Mouse (Mus musculus): ENCODE results near the gene Sco1.

Gene Sco1

DNA sequence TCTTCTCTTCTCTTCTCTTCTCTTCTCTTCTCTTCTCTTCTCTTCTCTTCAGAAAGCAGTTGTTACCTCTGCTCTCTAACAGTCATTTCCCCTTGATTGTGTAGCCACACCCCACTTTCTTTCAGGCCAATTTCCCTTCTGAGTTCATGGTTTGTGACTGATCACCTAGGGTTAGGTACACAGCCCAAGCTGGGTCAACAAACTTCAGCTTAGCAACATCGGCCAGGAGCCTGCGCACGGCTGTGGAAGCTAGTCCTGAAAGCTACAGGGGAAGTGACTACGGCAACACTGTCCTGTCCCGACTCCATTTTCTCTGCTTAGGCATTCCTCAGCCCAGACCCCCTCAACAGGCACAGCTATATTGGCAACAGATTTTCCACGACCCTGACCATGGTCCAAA lies 7.5 kb upstream of the Sco1 start:
- DNase-seq = no peak

DNA sequence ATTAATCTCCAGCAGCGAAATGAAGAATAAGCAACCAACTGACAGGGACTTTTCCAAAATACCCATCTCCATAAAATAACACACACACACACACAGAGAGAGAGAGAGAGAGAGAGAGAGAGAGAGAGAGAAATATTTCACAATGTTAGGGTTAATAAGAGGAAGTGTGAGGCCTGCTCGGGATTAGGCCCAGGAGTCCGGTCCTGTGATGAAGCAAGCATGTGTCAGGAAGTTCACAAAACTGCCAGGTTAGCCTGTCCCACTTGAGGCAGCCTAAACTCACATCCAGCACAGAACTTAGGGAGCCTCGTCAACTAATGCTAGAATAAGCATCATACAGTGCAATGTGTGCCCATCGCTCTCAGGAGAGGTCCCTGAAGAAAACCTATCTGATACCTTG lies 5.3 kb upstream of the Sco1 start:
- DNase-seq = no peak

DNA sequence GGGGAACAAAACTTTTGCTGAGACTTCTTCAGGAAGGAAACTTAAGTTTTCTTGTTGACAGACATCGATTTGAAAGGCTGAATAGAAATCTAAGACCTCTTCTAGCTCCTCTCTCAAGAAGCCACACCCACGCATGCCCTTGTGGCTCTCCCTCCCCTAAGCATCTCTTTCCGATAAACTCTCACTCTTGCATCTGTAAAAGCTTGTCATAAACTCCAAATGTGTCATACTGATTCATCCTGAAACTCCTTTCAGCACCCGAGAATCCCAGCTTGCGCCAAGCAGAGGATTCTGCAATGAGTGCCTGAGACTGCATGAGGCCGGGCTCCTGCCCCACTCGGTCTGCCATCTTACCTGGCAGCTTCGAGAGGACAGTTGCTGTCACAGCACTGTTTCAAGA lies 4.0 kb upstream of the Sco1 start:
- no peak for DNase-seq

DNA sequence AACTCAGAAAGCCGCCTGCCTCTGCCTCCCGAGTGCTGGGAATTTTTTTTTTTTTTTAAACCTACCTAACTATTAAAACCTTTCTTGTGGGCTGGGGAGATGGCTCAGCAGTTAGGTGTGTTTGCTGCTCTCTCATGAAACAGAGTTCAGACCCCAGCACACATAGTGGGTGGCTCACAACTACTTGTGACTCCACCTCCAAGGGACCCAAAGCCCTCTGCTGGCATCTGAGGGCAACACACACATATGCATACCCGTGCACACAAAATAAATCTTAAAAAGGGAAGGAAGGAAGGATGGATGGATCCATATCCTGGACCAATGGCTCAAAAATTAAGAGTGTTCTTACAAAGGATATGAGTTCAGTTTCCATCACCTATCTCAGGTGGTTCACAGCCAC lies 3.2 kb upstream of the Sco1 start:
- no peak for DNase-seq

DNA sequence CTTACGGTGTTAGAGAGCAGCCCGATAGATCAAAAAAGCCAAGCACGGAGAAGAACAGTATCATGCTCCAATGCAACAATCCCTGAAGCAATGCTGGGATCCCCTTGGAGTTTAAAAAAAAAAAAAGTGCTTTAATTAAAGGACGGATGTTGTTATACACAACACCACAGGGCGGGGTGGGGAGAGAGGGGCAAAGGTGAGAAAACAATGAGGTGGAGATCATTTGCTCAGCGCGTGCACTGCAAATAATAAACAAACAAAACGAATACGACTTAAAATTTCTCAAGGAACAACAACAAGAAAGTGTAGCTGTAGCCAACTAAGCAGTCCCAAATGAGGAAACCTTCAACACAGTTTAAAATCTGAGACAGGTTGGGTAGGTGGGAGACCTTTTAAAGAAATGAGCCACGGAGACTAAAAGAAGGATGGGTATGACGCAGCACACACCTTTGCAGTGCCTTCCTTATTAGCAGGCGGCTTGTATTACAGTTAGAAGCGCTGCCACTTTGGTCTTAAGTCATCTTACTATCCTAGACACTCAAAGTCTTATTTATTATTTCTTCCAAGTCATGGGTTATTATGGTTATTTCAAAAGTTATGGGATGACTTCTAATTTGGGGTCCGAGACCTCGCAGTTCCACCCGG lies 672 bp upstream of the Sco1 start:
- no peak for DNase-seq

DNA sequence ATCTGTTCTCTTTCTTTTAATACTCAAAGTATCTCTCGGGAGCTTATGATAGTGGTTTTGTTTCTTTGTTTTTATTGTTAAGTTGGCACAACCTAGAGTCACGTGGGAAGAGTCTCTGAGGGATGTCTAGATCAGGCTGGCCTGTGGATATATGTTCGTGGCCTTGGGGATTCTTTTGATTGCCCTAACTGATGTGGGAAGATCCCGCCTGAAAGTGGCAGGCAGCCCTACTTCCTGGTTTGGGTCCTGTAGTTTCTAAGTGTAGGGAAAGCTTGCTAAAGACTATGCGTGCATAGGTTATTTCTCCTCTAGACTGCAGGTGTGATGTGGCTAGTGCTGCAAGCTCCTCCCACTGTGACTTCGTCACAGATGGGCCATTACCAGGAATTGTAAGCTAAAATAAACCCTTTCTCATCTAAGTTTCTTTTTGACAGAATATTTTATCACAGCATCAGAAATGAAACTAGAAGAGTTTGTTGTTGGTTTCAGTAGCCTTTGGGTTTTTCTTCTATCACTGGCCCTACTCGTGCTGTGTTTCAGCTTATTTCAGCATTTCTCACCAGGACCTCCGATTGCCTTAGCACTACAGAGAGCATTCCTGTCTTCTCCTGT lies 2.4 kb downstream of the Sco1 start:
- DNase-seq = no peak

DNA sequence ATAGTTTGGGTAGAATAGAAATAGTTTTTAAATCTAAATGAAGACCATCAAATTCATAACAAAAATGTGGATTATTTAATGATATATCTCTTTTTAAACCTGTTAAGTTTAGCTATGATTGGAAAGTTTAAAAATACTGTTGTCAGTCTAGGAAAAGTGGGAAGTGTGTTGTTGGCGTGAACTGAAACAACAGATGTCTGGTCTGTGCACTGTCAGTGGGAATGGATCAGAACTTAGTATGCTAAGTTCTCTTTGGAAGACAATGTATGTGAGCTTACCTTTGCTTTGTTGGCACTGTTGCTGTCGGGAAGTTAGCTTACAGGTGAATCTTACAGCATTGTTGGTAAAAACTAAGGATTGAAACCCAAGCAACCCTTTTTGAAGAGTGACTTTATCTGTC lies 8.8 kb downstream of the Sco1 start:
- DNase-seq = no peak

DNA sequence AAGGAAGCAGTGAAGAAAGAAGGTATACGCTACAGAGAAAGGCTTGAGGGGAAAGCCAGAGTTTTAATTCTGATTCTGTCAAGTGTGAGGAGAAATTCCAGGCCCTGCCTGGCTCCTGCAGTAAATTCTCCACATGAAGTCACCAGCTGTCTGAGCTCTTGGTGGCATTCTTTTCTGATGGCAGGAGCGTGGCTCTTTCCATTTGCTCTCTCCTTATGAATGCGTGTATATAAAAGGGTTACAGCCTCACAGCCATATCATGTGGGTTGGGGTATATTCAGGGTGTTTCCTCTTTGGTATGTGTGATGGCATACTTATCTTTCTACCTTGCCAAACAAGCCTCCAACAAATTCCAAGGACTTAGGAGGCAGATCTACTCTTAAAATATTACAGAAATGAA lies 10.3 kb downstream of the Sco1 start:
- no peak for DNase-seq

DNA sequence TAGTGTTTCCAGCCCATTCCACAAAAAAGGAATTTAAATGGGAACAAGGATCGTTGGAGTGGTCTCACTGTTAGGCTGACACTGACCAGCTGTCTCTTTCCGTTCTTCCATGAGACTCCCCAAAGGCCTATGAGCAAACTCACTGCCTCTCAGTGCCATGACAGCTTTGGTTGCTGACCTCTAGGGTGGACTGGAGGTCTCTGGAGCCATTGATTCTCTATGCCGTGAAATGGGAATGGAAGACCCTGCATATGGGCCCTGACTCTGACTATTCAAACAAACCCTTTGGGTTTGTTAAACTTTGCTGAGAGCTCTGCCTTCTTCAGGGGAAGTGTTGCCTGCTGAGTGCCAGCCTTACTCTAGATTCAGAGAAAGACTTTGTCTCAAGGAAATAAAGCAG lies 15.3 kb downstream of the Sco1 start:
- DNase-seq = no peak

DNA sequence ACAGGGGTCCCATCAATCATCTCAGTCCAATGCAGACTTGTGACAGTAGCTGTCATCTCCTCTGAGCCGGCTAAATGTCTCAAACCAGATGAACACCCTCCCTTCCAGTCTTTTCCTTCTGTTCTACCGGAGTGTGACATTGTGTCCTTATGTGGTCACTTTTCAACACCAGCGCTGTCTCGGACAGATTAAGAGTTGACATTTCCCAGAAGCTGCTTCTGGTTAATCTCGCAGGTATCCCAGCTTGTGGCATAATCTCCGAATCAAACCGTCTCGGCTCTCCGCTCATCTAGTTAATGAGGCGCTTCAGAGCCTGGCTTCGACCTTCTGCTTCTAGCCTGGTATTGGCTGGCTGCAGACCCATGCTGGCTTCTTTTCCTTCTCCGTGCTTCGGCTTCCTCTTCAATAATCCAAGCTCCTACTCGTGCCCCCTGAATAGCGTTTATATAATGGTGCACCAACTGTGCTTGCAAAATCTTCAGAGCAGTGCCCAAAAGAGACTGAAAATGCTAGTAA lies 20.2 kb downstream of the Sco1 start:
- no peak for DNase-seq

DNA sequence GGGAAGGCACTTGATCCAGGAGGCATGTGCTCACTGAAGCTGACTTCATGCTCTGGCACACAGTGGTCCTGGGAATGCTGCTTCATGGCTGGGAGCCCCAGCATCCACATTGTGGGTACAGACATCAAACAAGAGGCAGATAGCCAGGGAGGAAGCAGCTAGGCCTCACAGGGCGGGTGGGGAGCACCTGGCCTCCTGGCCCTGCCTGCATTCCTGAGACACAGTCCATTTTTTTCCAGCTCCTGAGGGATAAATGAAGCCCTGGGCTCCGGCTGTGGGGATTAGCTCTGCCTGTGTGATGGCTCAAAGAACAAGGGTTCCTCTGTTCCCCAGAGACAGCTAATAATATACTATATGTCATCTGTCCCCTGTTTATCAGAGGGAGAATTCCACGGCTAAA lies 22.6 kb downstream of the Sco1 start:
- no peak for DNase-seq

DNA sequence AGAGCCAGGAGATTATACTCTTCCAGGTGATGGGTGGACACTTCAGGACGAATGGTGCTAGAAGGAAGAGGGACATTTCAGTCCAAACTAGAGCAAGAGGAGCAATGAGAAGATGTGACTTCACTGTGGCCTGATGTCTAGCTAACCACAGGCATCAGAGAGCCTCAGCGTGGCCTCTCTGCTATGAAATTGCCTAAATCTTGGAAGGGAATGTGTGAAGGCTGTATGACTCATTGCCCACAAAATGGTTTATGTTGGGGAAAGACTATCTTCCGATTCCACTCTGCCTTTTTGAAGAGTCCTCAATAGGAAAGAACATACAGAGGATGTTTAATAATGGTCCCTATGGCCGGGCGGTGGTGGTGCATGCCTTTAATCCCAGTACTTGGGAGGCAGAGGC lies 24.3 kb downstream of the Sco1 start:
- DNase-seq = no peak

DNA sequence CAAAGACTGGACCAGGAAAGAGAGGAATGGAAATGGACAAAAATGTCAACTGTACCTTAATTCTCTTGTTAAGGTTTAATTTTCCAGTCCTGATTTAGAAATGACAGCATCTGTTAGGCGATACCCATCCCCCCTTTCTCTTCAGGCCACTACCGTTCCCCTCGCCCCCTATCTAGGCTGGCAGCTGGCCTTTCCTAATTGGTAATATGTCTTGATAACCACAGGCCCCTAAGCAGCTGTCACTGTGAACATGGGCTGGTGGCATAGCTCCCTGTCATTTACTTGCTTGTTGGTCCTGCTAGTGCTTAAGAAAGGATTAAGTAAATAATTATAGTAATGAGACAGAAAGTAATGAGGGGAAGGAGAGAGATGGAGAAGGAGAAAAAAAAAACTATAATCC lies 25.0 kb downstream of the Sco1 start:
- DNase-seq = no peak

DNA sequence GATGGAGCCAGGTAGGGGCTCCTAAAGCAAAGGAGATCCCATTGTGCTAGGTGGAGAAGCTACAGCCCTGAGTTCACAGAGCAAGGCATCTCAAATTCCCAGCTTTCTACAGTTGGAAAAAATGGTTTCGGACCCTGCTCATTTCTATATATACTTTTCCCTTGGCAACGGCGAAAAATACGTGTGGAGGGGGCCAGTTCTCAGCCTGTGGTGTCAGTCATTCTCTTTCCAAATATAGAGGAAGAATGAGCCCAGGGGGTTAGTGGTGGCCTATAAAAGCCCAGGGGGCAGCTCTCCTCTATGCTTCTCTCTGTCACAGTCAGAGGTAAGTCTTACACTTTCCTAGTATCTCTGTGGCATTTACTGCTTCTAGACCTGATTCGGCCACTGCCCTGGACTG lies 25.5 kb downstream of the Sco1 start, which contains the start of gene Myh3:
Myh3 (plus strand) TSS at position 301 of the 400 bp plus-strand sequence.
- no peak for DNase-seq

DNA sequence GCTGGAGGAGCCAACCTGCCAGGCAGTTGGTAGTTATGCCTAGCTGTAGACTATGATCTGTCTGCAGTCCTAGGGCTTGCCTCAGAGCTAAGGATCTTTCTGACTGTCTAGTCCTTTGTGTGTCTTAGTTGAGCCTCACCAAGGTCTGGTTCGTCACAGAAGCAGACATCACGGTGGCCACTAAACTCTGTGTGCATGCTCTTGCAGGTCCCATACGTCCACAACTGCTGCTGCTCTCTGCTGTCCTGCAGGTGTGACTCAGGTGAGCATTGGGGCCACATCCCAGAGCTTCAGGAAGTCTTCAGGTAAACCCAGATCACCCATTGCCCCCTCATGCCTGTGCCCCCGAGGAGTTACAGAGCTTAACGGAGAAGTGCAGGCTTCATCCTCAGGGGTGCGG lies 26.4 kb downstream of the Sco1 start:
- no peak for DNase-seq

DNA sequence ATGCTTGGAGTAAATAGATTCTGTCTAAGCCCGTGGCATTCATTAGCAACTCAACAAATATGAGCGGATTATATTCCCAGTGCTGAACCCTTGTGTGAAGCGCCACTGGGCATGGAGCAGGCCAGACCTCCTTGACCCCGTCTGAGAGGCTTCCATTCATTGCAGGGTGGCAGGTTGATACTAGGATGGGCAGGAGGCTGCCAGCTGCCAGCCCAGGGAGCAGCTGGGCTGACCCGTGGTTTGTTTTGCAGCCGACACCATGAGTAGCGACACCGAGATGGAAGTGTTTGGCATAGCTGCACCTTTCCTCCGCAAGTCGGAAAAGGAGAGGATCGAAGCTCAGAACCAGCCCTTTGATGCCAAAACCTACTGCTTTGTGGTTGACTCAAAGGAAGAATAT lies 27.3 kb downstream of the Sco1 start:
- no peak for DNase-seq

DNA sequence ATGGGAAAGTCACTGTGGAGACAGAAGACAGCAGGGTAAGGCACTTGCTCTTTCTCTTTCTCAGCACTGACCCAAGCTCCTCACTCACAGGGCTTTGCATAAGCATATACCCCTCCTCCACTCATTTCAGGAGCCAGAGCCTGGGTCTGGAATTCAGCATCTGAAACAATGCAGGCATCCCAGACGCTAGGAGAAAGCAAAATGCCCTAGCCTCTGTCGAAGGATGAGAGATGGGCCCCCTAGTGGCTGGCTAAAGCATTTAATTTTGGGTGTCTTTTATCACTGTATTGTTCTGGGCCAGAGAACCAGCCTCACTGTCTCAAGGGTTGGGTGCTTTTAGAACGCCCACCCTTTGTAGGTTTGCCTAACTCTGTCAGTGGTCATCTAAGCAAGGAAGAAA lies 27.7 kb downstream of the Sco1 start:
- DNase-seq = peak in 1 of 2 experiments; percentile 31

DNA sequence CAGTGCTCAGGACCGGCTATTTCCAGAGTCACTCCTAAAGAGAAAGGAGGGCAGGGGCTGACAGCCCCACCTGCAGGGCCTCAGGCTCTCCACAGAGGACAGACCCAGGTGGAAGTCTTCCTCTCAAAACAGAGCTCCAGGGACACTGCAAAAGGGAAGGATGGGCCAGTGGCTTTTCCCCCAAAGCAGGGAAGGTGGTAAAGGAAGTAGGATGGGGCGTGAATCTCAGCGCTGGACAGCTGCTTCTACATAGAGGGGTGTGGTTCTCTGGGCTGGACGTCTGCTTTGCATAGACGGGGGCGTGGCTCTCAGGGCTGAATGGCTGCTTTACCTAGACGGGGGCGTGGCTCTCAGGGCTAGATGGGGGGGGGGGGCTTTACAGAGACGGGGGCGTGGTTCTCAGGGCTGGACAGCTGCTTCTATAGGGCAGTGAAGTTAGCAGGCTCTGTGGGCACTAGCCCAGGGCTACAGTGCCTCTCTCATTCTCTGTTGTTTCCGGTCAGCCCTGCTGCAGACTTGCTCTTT lies 28.7 kb downstream of the Sco1 start:
- DNase-seq = no peak

DNA sequence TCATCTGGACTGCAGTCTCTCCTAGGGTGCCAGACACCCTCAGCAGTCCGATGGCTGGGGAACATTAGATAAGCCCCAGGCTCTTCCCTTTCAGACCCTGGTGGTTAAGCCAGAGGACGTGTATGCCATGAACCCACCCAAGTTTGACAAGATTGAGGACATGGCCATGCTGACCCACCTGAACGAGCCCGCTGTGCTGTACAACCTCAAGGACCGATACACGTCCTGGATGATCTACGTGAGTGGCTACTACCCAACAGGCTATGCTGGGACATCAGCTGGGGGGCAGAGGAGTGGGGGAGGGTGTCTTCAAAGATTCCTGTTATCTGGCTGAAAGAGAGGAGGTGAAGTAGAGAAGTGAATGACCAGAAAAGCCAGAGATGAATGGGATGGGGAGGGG lies 29.7 kb downstream of the Sco1 start:
- DNase-seq = no peak

DNA sequence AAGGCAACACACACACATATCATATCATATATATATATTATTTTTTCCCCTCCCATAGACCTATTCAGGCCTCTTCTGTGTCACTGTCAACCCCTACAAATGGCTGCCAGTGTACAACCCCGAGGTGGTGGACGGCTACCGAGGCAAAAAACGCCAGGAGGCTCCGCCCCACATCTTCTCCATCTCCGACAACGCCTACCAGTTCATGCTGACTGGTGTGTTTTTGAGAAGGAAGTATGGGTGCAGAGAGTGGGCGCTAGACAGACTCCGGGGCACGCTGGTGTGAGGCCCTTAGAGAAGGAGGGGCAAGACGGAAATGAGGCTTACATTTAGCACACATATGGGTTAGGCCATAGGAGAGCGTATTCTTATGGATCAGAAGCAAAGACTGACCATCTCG lies 30.3 kb downstream of the Sco1 start:
- DNase-seq = no peak

DNA sequence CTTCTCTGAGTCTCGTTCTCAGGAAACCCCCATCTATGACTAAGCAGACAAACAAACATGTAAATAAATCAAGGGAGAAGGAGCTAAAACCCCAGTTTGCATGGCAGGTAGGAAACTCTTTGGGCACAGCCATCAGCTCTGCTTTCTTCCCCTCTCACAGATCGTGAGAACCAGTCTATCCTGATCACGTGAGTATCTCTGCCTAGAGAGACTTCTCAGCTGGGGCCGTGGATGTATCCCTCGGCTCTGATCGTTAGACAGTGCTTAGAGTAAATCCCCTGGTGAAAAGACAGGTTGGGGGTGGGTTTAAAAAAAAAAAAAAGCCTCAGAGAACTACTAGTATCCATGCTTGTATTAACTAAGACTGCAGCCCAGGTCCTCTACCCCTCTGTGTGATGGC lies 30.8 kb downstream of the Sco1 start:
- DNase-seq = no peak

DNA sequence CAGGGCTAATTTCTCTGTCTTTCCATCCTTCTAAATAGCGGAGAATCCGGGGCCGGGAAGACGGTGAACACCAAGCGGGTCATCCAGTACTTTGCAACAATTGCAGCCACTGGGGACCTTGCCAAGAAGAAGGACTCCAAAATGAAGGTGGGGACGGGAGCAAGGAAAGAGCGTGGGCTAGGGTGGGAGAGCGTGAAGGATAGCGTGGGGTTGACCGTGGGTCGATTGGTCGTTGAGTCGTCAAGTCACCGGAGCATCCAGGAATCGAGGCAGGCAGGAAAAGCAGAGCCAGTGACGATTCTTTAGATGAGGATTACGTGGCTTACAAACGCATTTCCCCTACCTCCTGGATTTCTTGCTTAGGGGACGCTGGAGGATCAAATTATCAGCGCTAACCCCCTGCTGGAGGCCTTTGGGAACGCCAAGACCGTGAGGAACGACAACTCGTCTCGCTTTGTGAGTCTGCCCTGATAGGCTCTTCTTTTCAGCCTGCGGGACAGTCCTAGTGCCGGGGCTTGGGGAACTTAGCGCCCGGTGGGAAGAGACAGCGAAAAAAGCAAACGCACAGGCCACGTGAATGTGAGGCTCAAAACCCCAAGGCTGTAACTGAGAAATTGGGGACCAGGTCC lies 31.4 kb downstream of the Sco1 start:
- no peak for DNase-seq

DNA sequence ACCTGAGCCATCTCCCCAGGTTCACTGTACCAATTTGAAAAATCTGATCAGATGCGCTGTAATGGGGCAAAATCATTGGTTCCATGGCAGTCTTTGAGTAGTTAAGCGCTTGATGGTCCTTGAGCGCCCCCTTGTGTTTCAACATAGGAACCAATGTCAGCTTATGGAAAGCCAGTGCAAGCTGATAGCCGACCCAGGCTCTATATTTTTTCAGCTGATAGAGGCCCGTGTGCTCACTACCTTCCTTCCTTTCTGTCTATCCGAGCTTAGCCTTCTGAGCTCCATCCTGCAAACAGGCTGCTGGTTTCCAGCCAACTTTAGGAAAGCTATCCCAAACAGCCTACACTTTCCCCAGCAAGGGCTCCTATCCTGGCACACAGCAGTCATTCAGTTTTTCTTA lies 33.0 kb downstream of the Sco1 start:
- peak; percentile 31 to 51 for DNase-seq

DNA sequence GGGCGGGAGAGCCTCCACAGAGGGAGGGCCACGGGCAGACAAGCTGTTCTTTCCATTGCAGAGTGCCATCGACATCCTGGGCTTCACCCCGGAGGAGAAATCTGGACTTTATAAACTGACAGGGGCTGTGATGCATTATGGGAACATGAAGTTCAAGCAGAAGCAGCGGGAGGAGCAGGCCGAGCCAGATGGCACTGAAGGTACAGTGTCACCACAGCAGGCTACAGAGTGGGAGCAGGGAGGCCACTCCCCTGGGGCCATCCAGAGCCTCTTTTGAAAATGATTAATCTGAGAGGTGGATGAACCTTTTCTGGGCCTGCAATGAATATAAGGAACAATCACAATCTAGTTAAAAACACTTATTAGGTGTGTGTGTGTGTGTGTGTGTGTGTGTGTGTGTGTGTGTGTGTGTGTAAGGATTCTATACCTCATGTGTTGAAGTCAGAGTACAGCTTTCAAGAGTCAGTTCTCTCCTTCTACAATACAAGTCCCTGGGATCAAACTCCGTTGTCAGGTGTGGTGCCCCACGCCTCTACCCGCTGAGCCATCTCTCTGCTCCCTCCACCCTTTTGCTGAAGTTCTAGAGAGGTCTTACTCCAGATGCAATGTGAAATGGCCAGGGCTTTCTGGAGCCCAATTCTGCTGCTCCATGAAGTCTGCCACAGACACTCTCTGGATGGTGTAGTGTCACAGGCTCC lies 34.1 kb downstream of the Sco1 start:
- DNase-seq = no peak
